Mouse (Mus musculus) heart, adult 2 months (tissue): ENCODE measurements around the gene Cd300a.

ENCODE experiments used
- CTCF ChIP-seq: fragments of 200-600 bp; IDR thresholded peaks from 2 replicates; pipeline ENCODE4 v1.8.1; 2022; ENCODE audit warnings: antibody characterized with exemption, mild to moderate bottlenecking, moderate library complexity
- POLR2A ChIP-seq: fragments of 200-500 bp; IDR thresholded peaks from 2 replicates; pipeline ENCODE4 v1.6.1; 2011; ENCODE audit warnings: mild to moderate bottlenecking, low read depth, low read length, control low read depth; ENCODE audit not compliant: insufficient read depth

GRCm38 (mm10) chr11:114896085-114896484 is 6.2 kb downstream of the Cd300a start:
- TF ChIP-seq CTCF = no peak
- TF ChIP-seq POLR2A = no peak
